Mouse (Mus musculus) hindbrain, embryonic 13.5 days (tissue): ENCODE results near the gene Rassf4. TPM values are rescaled to one million over a fixed set of nuclear protein-coding genes. Genes with fewer than 3 reads are reported as not detected.
A peak's percentile ranks its signal among the peaks of the same experiment; 100 is the strongest.

ENCODE experiments used
- ATAC-seq: fragments of 200-750 bp; cut with Nextera tagmentation; 2 replicates; pipeline ENCODE4 v1.8.0; 2017; ENCODE audit warnings: moderate TSS enrichment; ENCODE audit not compliant: low FRiP score
- H3K27ac ChIP-seq: fragments of 300-500 bp; sonication (generic); 2 replicates; pipeline ENCODE4 v1.5.1; 2015; ENCODE audit warnings: inconsistent platforms, mild to moderate bottlenecking, moderate library complexity
- H3K27me3 ChIP-seq: fragments of 300-500 bp; sonication (generic); 2 replicates; pipeline ENCODE4 v1.6.1; 2015; ENCODE audit warnings: mild to moderate bottlenecking, inconsistent platforms
- H3K36me3 ChIP-seq: fragments of 300-500 bp; sonication (generic); 2 replicates; pipeline ENCODE4 v1.6.1; 2015; ENCODE audit warnings: mild to moderate bottlenecking, inconsistent platforms
- H3K4me1 ChIP-seq: fragments of 300-500 bp; sonication (generic); replicated peaks from 2 replicates; pipeline ENCODE4 v1.6.1; 2015; ENCODE audit warnings: inconsistent platforms
- H3K4me2 ChIP-seq: fragments of 300-500 bp; sonication (generic); 2 replicates; pipeline ENCODE4 v1.6.1; 2015; ENCODE audit warnings: inconsistent platforms, mild to moderate bottlenecking, moderate library complexity
- H3K4me3 ChIP-seq: fragments of 300-500 bp; sonication (generic); 2 replicates; pipeline ENCODE4 v1.5.1; 2015; ENCODE audit warnings: mild to moderate bottlenecking, inconsistent platforms
- H3K9ac ChIP-seq: fragments of 300-500 bp; sonication (generic); 2 replicates; pipeline ENCODE4 v1.6.1; 2015; ENCODE audit warnings: mild to moderate bottlenecking, inconsistent platforms
- H3K9me3 ChIP-seq: fragments of 300-500 bp; sonication (generic); 2 replicates; pipeline ENCODE4 v1.6.1; 2016; ENCODE audit warnings: inconsistent platforms
- WGBS: fragments of 180-500 bp; shearing (Covaris S2); methylation state at CpG from one replicate; pipeline ENCODE4 v1.1.7; 2015; 5-methylcytosine and 5-hydroxymethylcytosine counted together
- polyA plus RNA-seq: library from polyadenylated mRNA; unstranded; fragments of >200 nt; fragmentation: Nextera tagmentation; extraction: Ambion mirVana; gene quantifications from 2 replicates; pipeline ENCODE4 v1.2.1, GENCODE M21; 2015

Gene Rassf4
- polyA plus RNA-seq, 1 experiment from 2014 or later, result 33.3 TPM

DNA sequence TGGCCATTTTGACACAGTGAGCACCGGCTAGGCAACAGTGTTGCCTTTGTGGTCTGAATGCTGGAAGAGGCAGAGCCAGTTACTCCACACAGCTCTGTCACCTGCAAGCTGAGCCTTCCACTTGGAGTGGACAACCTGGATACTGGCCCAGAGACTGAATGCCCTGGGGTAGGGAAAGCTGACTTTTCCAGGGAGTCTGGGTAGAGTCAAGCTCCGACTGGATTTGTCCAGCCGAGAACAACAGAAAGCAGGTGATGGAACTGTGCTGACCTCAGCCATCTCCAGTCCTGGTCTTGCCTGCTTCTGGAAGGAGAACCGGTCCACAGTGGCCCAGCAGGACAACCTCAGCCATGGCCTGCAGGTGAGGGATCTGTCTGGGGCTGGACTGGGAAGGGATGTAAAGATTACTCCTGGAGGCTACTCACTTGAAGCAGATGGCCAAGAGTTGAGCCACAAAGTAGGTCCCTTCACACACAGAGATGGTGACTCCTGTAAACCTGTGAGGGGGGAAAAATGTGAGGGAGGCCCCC is 24.2 kb upstream of the Rassf4 start:
- H3K27ac ChIP-seq, result no peak overlapping the region
- no peak overlapping the region for H3K4me2 ChIP-seq
- WGBS, result 89% methylated on average over 4 of the region's 4 CpGs
- no peaks in the 10 kb centered on the region for H3K9me3 ChIP-seq
- H3K27me3 ChIP-seq, result no peaks in the 10 kb centered on the region
- no peaks in the 10 kb centered on the region for H3K36me3 ChIP-seq
- no peaks in the 10 kb centered on the region for H3K4me1 ChIP-seq
- ATAC-seq, result no peak
- no peak overlapping the region for H3K4me3 ChIP-seq
- H3K9ac ChIP-seq, result no peak overlapping the region

GRCm38 (mm10) chr6:116697413-116697812 is 23.7 kb upstream of the Rassf4 start:
- no peaks in the 10 kb centered on the region for H3K27me3 ChIP-seq
- no peak for ATAC-seq
- no peaks in the 10 kb centered on the region for H3K4me1 ChIP-seq
- H3K4me2 ChIP-seq, result no peak overlapping the region
- H3K9ac ChIP-seq, result no peak overlapping the region
- no peaks in the 10 kb centered on the region for H3K9me3 ChIP-seq
- no peaks in the 10 kb centered on the region for H3K36me3 ChIP-seq
- no peak overlapping the region for H3K4me3 ChIP-seq
- WGBS, result 49% methylated on average over 2 of the region's 2 CpGs
- no peak overlapping the region for H3K27ac ChIP-seq

DNA sequence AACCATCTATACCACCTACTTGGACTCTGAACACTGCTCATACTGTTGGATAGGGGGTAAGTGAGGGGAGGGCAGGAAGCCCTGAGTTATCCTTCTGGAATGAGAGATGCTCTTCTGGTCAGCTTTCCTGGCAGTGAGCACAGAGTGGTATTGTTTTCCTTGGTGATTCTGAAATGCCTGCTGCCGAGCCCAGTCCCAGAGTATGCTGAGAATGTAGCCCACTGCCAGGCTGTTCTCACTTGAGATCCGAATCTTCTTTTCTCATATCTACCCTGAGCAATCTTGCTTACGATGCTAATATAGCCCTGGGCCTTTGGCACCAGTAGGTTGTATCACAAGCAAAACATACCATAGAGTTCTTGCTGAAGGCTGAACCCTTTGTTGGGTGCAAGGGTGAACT is 20.6 kb upstream of the Rassf4 start:
- H3K4me2 ChIP-seq, result no peak overlapping the region
- H3K27me3 ChIP-seq, result no peaks in the 10 kb centered on the region
- no peak for ATAC-seq
- no peaks in the 10 kb centered on the region for H3K9me3 ChIP-seq
- H3K4me1 ChIP-seq, result no peaks in the 10 kb centered on the region
- WGBS, result 74% methylated on average over 3 of the region's 3 CpGs
- H3K9ac ChIP-seq, result no peak overlapping the region
- no peak overlapping the region for H3K27ac ChIP-seq
- H3K4me3 ChIP-seq, result no peak overlapping the region
- no peaks in the 10 kb centered on the region for H3K36me3 ChIP-seq

DNA sequence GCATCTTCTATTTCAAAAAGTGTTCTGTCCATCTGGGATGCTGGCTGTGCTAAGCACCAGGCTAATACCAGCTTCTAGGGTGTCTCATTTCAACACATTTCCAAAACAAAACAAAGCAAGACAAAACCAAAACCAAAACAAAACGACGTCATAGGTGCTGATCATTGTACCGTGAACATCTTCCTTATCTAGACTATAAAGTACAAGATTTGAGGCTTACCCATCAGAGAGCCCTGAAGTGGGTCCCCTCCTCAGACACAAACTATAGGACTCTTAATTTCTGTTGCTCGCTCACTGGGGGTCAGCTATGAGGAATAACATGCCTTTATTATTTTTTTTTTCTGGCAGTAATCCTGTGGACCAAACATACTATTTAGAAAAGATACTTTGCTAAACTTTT is 19.9 kb upstream of the Rassf4 start:
- Histone ChIP-seq H3K4me3 (no peak overlapping the region), H3K27ac (no peak overlapping the region), H3K9me3 (no peaks in the 10 kb centered on the region), H3K9ac (no peak overlapping the region), H3K27me3 (no peaks in the 10 kb centered on the region), H3K4me2 (no peak overlapping the region), H3K4me1 (no peaks in the 10 kb centered on the region), H3K36me3 (no peaks in the 10 kb centered on the region)
- WGBS, result 89% methylated on average over 4 of the region's 4 CpGs
- no peak for ATAC-seq

GRCm38 (mm10) chr6:116682317-116682716 is 8.6 kb upstream of the Rassf4 start:
- Histone ChIP-seq H3K36me3 (no peaks in the 10 kb centered on the region), H3K4me2 (no peak overlapping the region), H3K27ac (no peak overlapping the region), H3K27me3 (no peaks in the 10 kb centered on the region), H3K4me3 (no peak overlapping the region), H3K9me3 (no peaks in the 10 kb centered on the region), H3K9ac (no peak overlapping the region), H3K4me1 (no peaks in the 10 kb centered on the region)
- WGBS, result 60% methylated on average over 6 of the region's 6 CpGs
- no peak for ATAC-seq

DNA sequence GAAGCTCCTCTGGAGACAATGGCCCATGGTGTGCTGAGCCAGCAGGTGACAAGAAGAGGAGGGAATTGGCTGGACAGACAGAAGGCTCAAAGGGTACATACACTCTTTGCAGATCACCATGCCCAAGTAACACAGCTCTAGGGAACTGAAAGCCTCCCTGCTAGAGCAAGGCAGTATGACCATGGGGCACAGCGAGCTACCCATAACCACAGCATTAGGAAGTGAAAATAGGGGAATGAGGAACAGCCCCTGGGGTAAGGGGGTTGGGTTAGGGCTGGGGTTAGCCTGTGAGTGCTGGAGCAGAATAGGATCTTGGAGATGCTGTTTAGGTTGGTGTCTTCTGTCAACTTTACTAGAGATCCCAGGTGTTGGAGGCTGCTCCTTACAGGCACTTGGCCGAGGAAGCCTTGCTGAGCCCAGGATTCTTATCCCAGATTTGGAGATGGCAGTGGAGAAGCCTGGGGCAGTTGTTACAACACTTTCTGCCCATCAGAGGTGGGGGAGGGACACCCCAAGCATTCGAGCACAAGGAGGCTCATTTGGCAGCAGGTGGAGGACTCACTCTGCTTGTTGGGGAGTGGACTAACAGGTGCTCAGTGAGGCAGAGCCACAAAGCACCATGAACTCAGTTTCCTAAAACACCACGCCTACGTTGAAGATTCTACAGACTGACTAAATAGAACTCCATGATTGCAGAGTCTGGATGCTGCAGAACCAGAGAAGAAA is 6.0 kb upstream of the Rassf4 start:
- Histone ChIP-seq H3K27ac (no peak overlapping the region), H3K9ac (no peak overlapping the region), H3K9me3 (no peaks in the 10 kb centered on the region), H3K27me3 (no peaks in the 10 kb centered on the region), H3K4me1 (0 out of 2 replicates have a peak, but pooled peaks cover 2% of the 10 kb centered on the region), H3K4me3 (no peak overlapping the region), H3K4me2 (no peak overlapping the region), H3K36me3 (no peaks in the 10 kb centered on the region)
- no peak for ATAC-seq
- WGBS, result 79% methylated on average over 5 of the region's 5 CpGs

GRCm38 (mm10) chr6:116677321-116677720 is 3.6 kb upstream of the Rassf4 start:
- no peak for ATAC-seq
- no peaks in the 10 kb centered on the region for H3K36me3 ChIP-seq
- peaks cover 20% of the 10 kb centered on the region for H3K4me1 ChIP-seq
- H3K4me2 ChIP-seq, result no peak overlapping the region
- H3K27ac ChIP-seq, result no peak overlapping the region
- H3K9me3 ChIP-seq, result no peaks in the 10 kb centered on the region
- no peak overlapping the region for H3K4me3 ChIP-seq
- H3K9ac ChIP-seq, result no peak overlapping the region
- WGBS, result 59% methylated on average over 6 of the region's 6 CpGs
- H3K27me3 ChIP-seq, result no peaks in the 10 kb centered on the region

DNA sequence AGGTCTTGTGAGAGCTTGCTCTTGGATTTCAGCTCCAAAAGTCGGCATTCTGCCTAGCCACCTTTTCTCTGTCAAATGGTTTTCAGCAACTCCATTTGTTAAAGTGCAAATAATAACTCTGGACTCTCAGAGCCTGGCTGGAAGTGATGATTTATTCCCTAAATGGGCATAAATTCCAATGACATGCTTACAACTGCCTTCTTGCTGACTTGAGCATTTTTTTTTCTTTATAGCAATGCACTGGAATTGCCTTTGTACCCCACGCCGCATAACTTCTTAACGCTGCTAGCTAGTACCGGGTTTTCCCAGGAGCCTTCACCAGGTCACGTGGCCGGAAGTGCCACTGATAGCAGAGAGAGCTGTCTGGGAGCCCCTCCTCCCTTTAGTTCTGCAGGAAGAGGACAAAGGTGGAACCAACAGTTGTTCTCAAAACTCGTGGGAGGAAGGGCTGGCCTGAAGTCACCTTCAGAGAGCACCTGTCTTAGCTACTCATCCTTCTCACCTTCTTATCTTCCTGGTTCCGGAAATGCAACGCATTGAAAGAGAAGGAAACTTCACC is 2.7 kb upstream of the Rassf4 start:
- no peaks in the 10 kb centered on the region for H3K9me3 ChIP-seq
- no peak overlapping the region for H3K27ac ChIP-seq
- no peaks in the 10 kb centered on the region for H3K36me3 ChIP-seq
- H3K9ac ChIP-seq, result no peak overlapping the region
- WGBS, result 78% methylated on average over 10 of the region's 10 CpGs
- no peaks in the 10 kb centered on the region for H3K27me3 ChIP-seq
- peaks cover 28% of the 10 kb centered on the region for H3K4me1 ChIP-seq
- ATAC-seq, result no peak
- H3K4me3 ChIP-seq, result no peak overlapping the region
- H3K4me2 ChIP-seq, result no peak overlapping the region

GRCm38 (mm10) chr6:116674283-116674886 is 633 bp upstream of the Rassf4 start:
- Histone ChIP-seq H3K9me3 (no peaks in the 10 kb centered on the region), H3K4me2 (peak overlapping the region; percentile 87), H3K27ac (peak overlapping the region; percentile 65), H3K36me3 (no peaks in the 10 kb centered on the region), H3K27me3 (no peaks in the 10 kb centered on the region), H3K9ac (peak overlapping the region; percentile 72), H3K4me1 (peaks cover 49% of the 10 kb centered on the region), H3K4me3 (peak overlapping the region; percentile 63)
- ATAC-seq, result no peak
- WGBS, result 26% methylated on average over 16 of the region's 16 CpGs

GRCm38 (mm10) chr6:116672349-116672748 is 1.4 kb downstream of the Rassf4 start:
- Histone ChIP-seq H3K27ac (peak overlapping the region; percentile 52), H3K27me3 (no peaks in the 10 kb centered on the region), H3K9ac (peak overlapping the region; percentile 39), H3K9me3 (no peaks in the 10 kb centered on the region), H3K4me1 (peaks cover 57% of the 10 kb centered on the region), H3K4me2 (peak overlapping the region; percentile 87), H3K4me3 (peak overlapping the region; percentile 63), H3K36me3 (no peaks in the 10 kb centered on the region)
- 49% methylated on average over 5 of the region's 5 CpGs for WGBS
- ATAC-seq, result no peak

GRCm38 (mm10) chr6:116671768-116672167 is 2.0 kb downstream of the Rassf4 start:
- no peak overlapping the region for H3K9ac ChIP-seq
- H3K4me2 ChIP-seq, result peak overlapping the region; percentile 87
- no peak overlapping the region; the same call in 1 of the 2 replicates for H3K4me3 ChIP-seq
- H3K4me1 ChIP-seq, result peaks cover 61% of the 10 kb centered on the region
- H3K27me3 ChIP-seq, result no peaks in the 10 kb centered on the region
- H3K36me3 ChIP-seq, result no peaks in the 10 kb centered on the region
- H3K27ac ChIP-seq, result peak overlapping the region; percentile 83; the same call in 1 of the 2 replicates
- no peak for ATAC-seq
- 64% methylated on average over 4 of the region's 4 CpGs for WGBS
- H3K9me3 ChIP-seq, result no peaks in the 10 kb centered on the region

- Histone ChIP-seq H3K4me2 (peak overlapping the region; percentile 87), H3K9ac (peak overlapping the region; percentile 55), H3K27ac (peak overlapping the region; percentile 83), H3K27me3 (no peaks in the 10 kb centered on the region), H3K4me3 (peak overlapping the region; percentile 7; the same call in 1 of the 2 replicates), H3K4me1 (peaks cover 69% of the 10 kb centered on the region), H3K9me3 (no peaks in the 10 kb centered on the region), H3K36me3 (no peaks in the 10 kb centered on the region)
- peak; percentile 10; the same call in 1 of the 2 replicates for ATAC-seq
- WGBS, result 12% methylated on average over 5 of the region's 5 CpGs
Observed at GRCm38 (mm10) chr6:116671031-116671430, 2.7 kb downstream of the Rassf4 start.
